In genomic region chr14:99369366-99369765, GRCm38 (mm10) we compare ENCODE assay signal across 35 mouse cellular contexts.
"Had no signal": no experiment of that assay in that cellular context is flagged by ENCODE, and none has a peak within 500 bp of the region (broad histone marks: within the 10 kb centered on the region; RNA-seq: fewer than 3 reads in every experiment).

No protein-coding gene starts in this region.

- H3K36me3 ChIP-seq: heart, embryonic 12.5 days; heart, embryonic 13.5 days; heart, embryonic 15.5 days; hindbrain, embryonic 10.5 days; hindbrain, embryonic 12.5 days; hindbrain, embryonic 13.5 days; hindbrain, embryonic 15.5 days; intestine, embryonic 15.5 days; kidney, embryonic 15.5 days had no signal

- DNase-seq: heart, postnatal 10 days; heart, postnatal 14 days; heart, postnatal 36 days; heart, postnatal 4 days; kidney, adult 11 months; kidney, adult 18-20 months; kidney, adult 2 months; kidney, adult 8-10 months; kidney, adult 9 months; kidney, postnatal 10 days; kidney, postnatal 14 days; kidney, postnatal 25 days; kidney, postnatal 36 days; kidney, postnatal 4 days; layer of hippocampus, adult 9-11 months; layer of hippocampus, postnatal 36 days had no signal

- H3K9me3 ChIP-seq: heart, embryonic 12.5 days; heart, embryonic 13.5 days; heart, embryonic 15.5 days; hindbrain, embryonic 10.5 days; hindbrain, embryonic 12.5 days; hindbrain, embryonic 13.5 days; hindbrain, embryonic 15.5 days; intestine, embryonic 15.5 days; kidney, embryonic 15.5 days had no signal

- H3K27ac ChIP-seq: heart, embryonic 13.5 days; heart, embryonic 15.5 days; hindbrain, embryonic 10.5 days; hindbrain, embryonic 12.5 days; hindbrain, embryonic 13.5 days; hindbrain, embryonic 14.5 days; hindbrain, embryonic 15.5 days; hindbrain, postnatal 0 days; intestine, embryonic 15.5 days; kidney, embryonic 15.5 days; kidney, postnatal 0 days; layer of hippocampus, adult 2 months; left cerebral cortex, adult 2 months had no signal

- H3K4me3 ChIP-seq: heart, embryonic 12.5 days; heart, embryonic 13.5 days; heart, embryonic 15.5 days; hindbrain, embryonic 10.5 days; hindbrain, embryonic 12.5 days; hindbrain, embryonic 13.5 days; hindbrain, embryonic 15.5 days; intestine, embryonic 15.5 days; kidney, embryonic 15.5 days; layer of hippocampus, adult 2 months; left cerebral cortex, adult 2 months had no signal

- H3K27me3 ChIP-seq: heart, embryonic 12.5 days; heart, embryonic 13.5 days; heart, embryonic 15.5 days; hindbrain, embryonic 12.5 days; hindbrain, embryonic 13.5 days; hindbrain, embryonic 15.5 days; intestine, embryonic 15.5 days; kidney, embryonic 15.5 days had no signal

- H3K4me2 ChIP-seq: heart, embryonic 11.5 days; heart, embryonic 12.5 days; heart, embryonic 13.5 days; heart, embryonic 15.5 days; hindbrain, embryonic 12.5 days; hindbrain, embryonic 13.5 days; hindbrain, embryonic 14.5 days; hindbrain, embryonic 15.5 days; intestine, embryonic 15.5 days; kidney, embryonic 15.5 days had no signal

- H3K9ac ChIP-seq: heart, embryonic 12.5 days; heart, embryonic 13.5 days; heart, embryonic 15.5 days; hindbrain, embryonic 12.5 days; hindbrain, embryonic 13.5 days; hindbrain, embryonic 14.5 days; hindbrain, embryonic 15.5 days; intestine, embryonic 15.5 days; kidney, embryonic 15.5 days had no signal

- ATAC-seq: hindbrain, embryonic 16.5 days; hindbrain, postnatal 0 days; inflammation-experienced regulatory T-cells, adult 6 months; intestine, embryonic 15.5 days; intestine, embryonic 16.5 days; intestine, postnatal 0 days had no signal
